Mouse (Mus musculus): ENCODE results near the gene Zfp281. TPM values are rescaled to one million over a fixed set of nuclear protein-coding genes. Genes with fewer than 3 reads are reported as not detected.

Zfp281 gene
- polyA plus RNA-seq, 1 experiment from 2014 or later: 19.5 TPM

GRCm38 (mm10) chr1:136661939-136662563 lies 37.4 kb downstream of the Zfp281 start:
- H3K27ac ChIP-seq (ENCODE audit: low read length): no peak overlapping the region
- 0 out of 2 replicates have a peak, but pooled peaks cover 12% of the 10 kb centered on the region for H3K4me1 ChIP-seq (ENCODE audit: insufficient read depth, low read length)
- H3K9ac ChIP-seq (replicated peaks; ENCODE audit: low read length): no peak overlapping the region
- no peak overlapping the region for H3K4me3 ChIP-seq (ENCODE audit: low read length)
- H3K9me3 ChIP-seq (ENCODE audit: low read length): no peaks in the 10 kb centered on the region
- H3K27me3 ChIP-seq (ENCODE audit: insufficient read depth, low read length): no peaks in the 10 kb centered on the region
- no peak overlapping the region for H3K4me2 ChIP-seq (replicated peaks; ENCODE audit: low read depth, low read length)
- H3K36me3 ChIP-seq (ENCODE audit: insufficient read depth, low read length): no peaks in the 10 kb centered on the region
- ATAC-seq (ENCODE audit: low FRiP score, low TSS enrichment): no peak
- 42% methylated on average over 10 of the region's 10 CpGs for WGBS

- Histone ChIP-seq H3K9ac (replicated peaks; ENCODE audit: low read length) (no peak overlapping the region), H3K4me3 (ENCODE audit: low read length) (no peak overlapping the region), H3K4me1 (ENCODE audit: insufficient read depth, low read length) (0 out of 2 replicates have a peak, but pooled peaks cover 12% of the 10 kb centered on the region), H3K27ac (ENCODE audit: low read length) (no peak overlapping the region), H3K27me3 (ENCODE audit: insufficient read depth, low read length) (no peaks in the 10 kb centered on the region), H3K9me3 (ENCODE audit: low read length) (no peaks in the 10 kb centered on the region), H3K4me2 (replicated peaks; ENCODE audit: low read depth, low read length) (no peak overlapping the region), H3K36me3 (ENCODE audit: insufficient read depth, low read length) (no peaks in the 10 kb centered on the region)
- ATAC-seq (ENCODE audit: low FRiP score, low TSS enrichment): no peak
- WGBS: 37% methylated on average over 6 of the region's 6 CpGs
Measured at GRCm38 (mm10) chr1:136664921-136665582, 40.4 kb downstream of the Zfp281 start.

DNA sequence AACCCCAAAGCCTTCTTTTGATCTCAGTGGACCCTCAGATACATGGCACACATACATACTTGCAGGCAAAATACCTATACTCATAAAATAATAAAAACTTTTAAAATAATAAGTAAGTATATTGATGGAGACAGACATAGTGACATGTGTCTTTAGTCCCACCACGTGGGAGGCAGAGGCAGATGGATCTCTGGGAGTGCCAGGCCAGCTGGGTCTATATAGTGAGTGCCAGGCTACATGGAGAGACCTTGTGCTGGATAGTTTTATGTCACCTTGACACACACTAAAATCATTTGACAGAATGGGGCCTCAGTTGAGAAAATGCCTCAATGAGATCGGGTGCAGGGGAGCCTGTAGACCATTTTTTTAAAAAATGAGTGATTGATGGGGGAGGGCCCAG lies 41.8 kb downstream of the Zfp281 start:
- Histone ChIP-seq H3K9ac (replicated peaks; ENCODE audit: low read length) (no peak overlapping the region), H3K27me3 (ENCODE audit: insufficient read depth, low read length) (no peaks in the 10 kb centered on the region), H3K9me3 (ENCODE audit: low read length) (no peaks in the 10 kb centered on the region), H3K4me1 (ENCODE audit: insufficient read depth, low read length) (peaks cover 18% of the 10 kb centered on the region; the same call in 1 of the 2 replicates), H3K27ac (ENCODE audit: low read length) (no peak overlapping the region), H3K36me3 (ENCODE audit: insufficient read depth, low read length) (no peaks in the 10 kb centered on the region), H3K4me3 (ENCODE audit: low read length) (no peak overlapping the region), H3K4me2 (replicated peaks; ENCODE audit: low read depth, low read length) (no peak overlapping the region)
- 68% methylated on average over 2 of the region's 2 CpGs for WGBS
- ATAC-seq (ENCODE audit: low FRiP score, low TSS enrichment): no peak

DNA sequence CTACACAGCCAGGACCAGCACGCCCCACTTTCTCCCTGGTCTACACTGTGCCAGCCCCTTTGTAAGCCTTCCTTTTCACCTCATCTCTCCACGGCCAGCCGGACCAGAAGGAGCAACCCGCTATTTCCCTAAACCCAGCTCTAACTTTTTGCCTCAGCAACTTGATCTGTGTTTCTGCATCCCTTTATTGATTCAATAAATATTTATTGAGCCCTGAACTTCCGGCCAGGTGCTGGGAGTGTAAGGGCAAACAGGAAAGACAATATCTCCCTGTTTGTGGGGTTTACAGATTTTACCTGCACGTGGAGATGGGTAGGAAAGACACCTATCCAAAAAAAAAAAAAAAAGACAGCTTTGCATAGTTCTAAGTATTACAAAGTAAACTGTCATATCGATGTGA lies 45.2 kb downstream of the Zfp281 start:
- no peak overlapping the region; the same call in 1 of the 2 replicates for H3K9ac ChIP-seq (replicated peaks; ENCODE audit: low read length)
- no peak overlapping the region for H3K4me3 ChIP-seq (ENCODE audit: low read length)
- H3K27me3 ChIP-seq (ENCODE audit: insufficient read depth, low read length): no peaks in the 10 kb centered on the region
- no peaks in the 10 kb centered on the region for H3K9me3 ChIP-seq (ENCODE audit: low read length)
- no peak for ATAC-seq (ENCODE audit: low FRiP score, low TSS enrichment)
- 57% methylated on average over 7 of the region's 7 CpGs for WGBS
- H3K36me3 ChIP-seq (ENCODE audit: insufficient read depth, low read length): no peaks in the 10 kb centered on the region
- no peak overlapping the region for H3K27ac ChIP-seq (ENCODE audit: low read length)
- H3K4me1 ChIP-seq (ENCODE audit: insufficient read depth, low read length): peaks cover 16% of the 10 kb centered on the region
- no peak overlapping the region for H3K4me2 ChIP-seq (replicated peaks; ENCODE audit: low read depth, low read length)

DNA sequence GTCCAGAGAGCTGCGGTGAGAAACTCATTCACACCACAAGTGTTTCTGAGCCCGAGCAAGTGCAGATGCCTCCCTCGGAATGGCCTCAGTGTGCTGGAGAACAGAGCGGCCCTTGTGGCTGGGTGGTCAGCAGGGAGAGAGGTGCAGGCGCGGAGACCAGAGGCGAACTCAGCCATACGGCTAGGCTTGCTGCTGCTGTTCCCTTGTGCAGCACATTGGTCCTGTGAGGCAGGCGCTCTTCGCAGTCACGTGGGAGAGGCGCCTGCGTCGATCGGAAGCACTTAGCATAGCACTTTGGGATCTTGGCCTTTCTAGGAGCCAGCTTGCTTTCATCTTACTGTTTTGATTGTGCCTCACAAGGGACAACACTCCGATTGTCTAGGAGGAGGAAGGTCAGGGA lies 45.7 kb downstream of the Zfp281 start:
- Histone ChIP-seq H3K27ac (ENCODE audit: low read length) (no peak overlapping the region), H3K9me3 (ENCODE audit: low read length) (no peaks in the 10 kb centered on the region), H3K9ac (replicated peaks; ENCODE audit: low read length) (peak overlapping the region; percentile 36; the same call in 1 of the 2 replicates), H3K4me1 (ENCODE audit: insufficient read depth, low read length) (peaks cover 17% of the 10 kb centered on the region), H3K36me3 (ENCODE audit: insufficient read depth, low read length) (no peaks in the 10 kb centered on the region), H3K4me3 (ENCODE audit: low read length) (no peak overlapping the region), H3K4me2 (replicated peaks; ENCODE audit: low read depth, low read length) (peak overlapping the region; percentile 26; the same call in 1 of the 2 replicates), H3K27me3 (ENCODE audit: insufficient read depth, low read length) (no peaks in the 10 kb centered on the region)
- ATAC-seq (ENCODE audit: low FRiP score, low TSS enrichment): no peak
- WGBS: 25% methylated on average over 16 of the region's 16 CpGs

GRCm38 (mm10) chr1:136671767-136672434 lies 47.2 kb downstream of the Zfp281 start:
- Histone ChIP-seq H3K4me2 (replicated peaks; ENCODE audit: low read depth, low read length) (no peak overlapping the region), H3K27ac (ENCODE audit: low read length) (no peak overlapping the region)
- 86% methylated on average over 12 of the region's 12 CpGs for WGBS

GRCm38 (mm10) chr1:136672564-136672963 lies 47.9 kb downstream of the Zfp281 start:
- Histone ChIP-seq H3K4me2 (replicated peaks; ENCODE audit: low read depth, low read length) (no peak overlapping the region), H3K4me3 (ENCODE audit: low read length) (no peak overlapping the region), H3K27me3 (ENCODE audit: insufficient read depth, low read length) (no peaks in the 10 kb centered on the region), H3K9ac (replicated peaks; ENCODE audit: low read length) (no peak overlapping the region), H3K27ac (ENCODE audit: low read length) (no peak overlapping the region), H3K36me3 (ENCODE audit: insufficient read depth, low read length) (no peaks in the 10 kb centered on the region), H3K9me3 (ENCODE audit: low read length) (no peaks in the 10 kb centered on the region), H3K4me1 (ENCODE audit: insufficient read depth, low read length) (peaks cover 18% of the 10 kb centered on the region)
- ATAC-seq (ENCODE audit: low FRiP score, low TSS enrichment): no peak
- 65% methylated on average over 6 of the region's 6 CpGs for WGBS

More at GRCm38 (mm10) chr1:136671767-136672434, 47.2 kb downstream of the Zfp281 start:
- Histone ChIP-seq H3K9ac (replicated peaks; ENCODE audit: low read length) (no peak overlapping the region), H3K9me3 (ENCODE audit: low read length) (no peaks in the 10 kb centered on the region), H3K27me3 (ENCODE audit: insufficient read depth, low read length) (no peaks in the 10 kb centered on the region), H3K36me3 (ENCODE audit: insufficient read depth, low read length) (no peaks in the 10 kb centered on the region), H3K4me3 (ENCODE audit: low read length) (no peak overlapping the region), H3K4me1 (ENCODE audit: insufficient read depth, low read length) (peaks cover 18% of the 10 kb centered on the region)
- ATAC-seq (ENCODE audit: low FRiP score, low TSS enrichment): 0 out of 2 replicates have a peak, but pooled peaks have one; percentile 37

DNA sequence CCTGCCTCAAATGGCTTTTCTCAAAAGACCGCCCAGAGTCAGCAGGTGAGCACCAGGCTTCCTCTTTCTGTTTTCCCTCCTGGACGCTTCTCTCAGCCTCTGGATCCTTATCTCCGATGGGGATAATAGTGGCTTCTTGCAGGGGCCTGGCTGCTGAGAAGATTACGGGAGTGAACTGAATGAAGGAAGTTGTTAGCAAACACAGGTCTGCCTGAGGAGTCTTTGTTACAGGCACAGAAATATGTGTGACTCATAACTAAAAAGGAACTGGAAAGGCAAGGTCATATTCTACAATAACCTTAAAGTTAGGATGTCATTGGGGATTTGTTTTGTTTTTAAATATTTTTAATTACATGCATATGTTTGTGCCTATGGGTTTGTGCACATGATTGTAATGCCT lies 48.6 kb downstream of the Zfp281 start:
- ATAC-seq (ENCODE audit: low FRiP score, low TSS enrichment): no peak
- H3K4me3 ChIP-seq (ENCODE audit: low read length): no peak overlapping the region
- H3K9ac ChIP-seq (replicated peaks; ENCODE audit: low read length): no peak overlapping the region
- no peak overlapping the region for H3K27ac ChIP-seq (ENCODE audit: low read length)
- peaks cover 18% of the 10 kb centered on the region for H3K4me1 ChIP-seq (ENCODE audit: insufficient read depth, low read length)
- no peaks in the 10 kb centered on the region for H3K36me3 ChIP-seq (ENCODE audit: insufficient read depth, low read length)
- H3K27me3 ChIP-seq (ENCODE audit: insufficient read depth, low read length): no peaks in the 10 kb centered on the region
- WGBS: 65% methylated on average over 4 of the region's 4 CpGs
- no peaks in the 10 kb centered on the region for H3K9me3 ChIP-seq (ENCODE audit: low read length)
- no peak overlapping the region for H3K4me2 ChIP-seq (replicated peaks; ENCODE audit: low read depth, low read length)

DNA sequence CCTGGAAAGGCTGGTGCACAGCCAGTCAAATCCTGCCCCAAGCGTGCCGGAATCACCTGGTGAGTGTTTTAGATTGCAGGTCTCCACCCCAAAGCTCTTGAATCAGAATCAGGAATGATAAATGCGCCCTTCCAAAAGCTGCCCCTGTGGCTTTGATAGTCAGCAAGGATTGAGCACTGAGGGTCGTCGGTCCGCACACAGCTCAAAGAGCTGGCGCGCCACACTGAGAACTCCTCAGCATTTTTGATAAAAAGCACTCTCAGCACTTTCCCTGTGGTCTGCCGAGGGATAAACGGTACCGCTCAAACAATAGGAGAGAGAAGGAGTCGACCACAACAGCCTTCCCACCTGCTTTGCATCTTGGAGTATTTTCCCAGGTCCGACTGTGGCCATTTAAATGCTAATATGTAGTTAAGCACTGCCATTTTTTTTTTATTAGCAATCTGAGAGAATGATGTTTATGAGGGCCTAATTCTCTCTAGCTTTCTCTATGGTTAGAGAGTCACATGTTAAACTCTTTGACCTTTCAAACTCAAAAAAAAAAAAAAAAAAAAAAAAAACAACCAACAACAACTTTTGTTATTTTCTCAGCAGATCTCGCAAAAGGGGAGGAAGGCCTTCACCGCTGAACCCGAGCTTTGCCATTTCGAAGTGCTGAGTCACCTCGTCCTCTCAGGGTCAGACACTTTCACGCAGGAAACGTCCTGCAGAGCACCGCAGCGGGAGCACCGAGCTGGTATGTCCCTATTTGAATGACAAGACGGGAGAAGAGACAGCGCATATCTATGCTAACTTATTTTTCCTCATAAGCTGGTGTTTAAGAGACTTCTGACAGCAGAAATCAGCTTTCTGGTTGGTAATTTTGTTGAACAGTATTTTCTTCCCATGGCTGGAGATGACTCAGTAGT lies 50.1 kb downstream of the Zfp281 start:
- Histone ChIP-seq H3K27me3 (ENCODE audit: insufficient read depth, low read length) (no peaks in the 10 kb centered on the region), H3K9me3 (ENCODE audit: low read length) (no peaks in the 10 kb centered on the region), H3K36me3 (ENCODE audit: insufficient read depth, low read length) (no peaks in the 10 kb centered on the region), H3K9ac (replicated peaks; ENCODE audit: low read length) (no peak overlapping the region), H3K4me2 (replicated peaks; ENCODE audit: low read depth, low read length) (no peak overlapping the region), H3K4me1 (ENCODE audit: insufficient read depth, low read length) (peaks cover 18% of the 10 kb centered on the region), H3K4me3 (ENCODE audit: low read length) (no peak overlapping the region), H3K27ac (ENCODE audit: low read length) (0 out of 2 replicates have a peak overlapping the region, but pooled peaks have one; percentile 15)
- no peak for ATAC-seq (ENCODE audit: low FRiP score, low TSS enrichment)
- 37% methylated on average over 25 of the region's 25 CpGs for WGBS

All from kidney, embryonic 16.5 days (tissue).